Mouse (Mus musculus) CD4-positive, CD25-positive, alpha-beta regulatory T cell, adult 2 months (primary cell): ENCODE results near the gene Mrpl23.

Experiments
- DNase-seq: peaks from one replicate; pipeline ENCODE4 v3.0.0-alpha.2; 2012; ENCODE audit warnings: low read depth, low spot score

Mrpl23 gene

GRCm38 (mm10) chr7:142551691-142552090 is 19.2 kb downstream of the Mrpl23 start:
- DNase-seq: no peak

GRCm38 (mm10) chr7:142552591-142553416 is 20.3 kb downstream of the Mrpl23 start:
- DNase-seq: no peak

- no peak for DNase-seq
These were observed 21.2 kb downstream of the Mrpl23 start for GRCm38 (mm10) chr7:142553417-142554335.

GRCm38 (mm10) chr7:142554625-142555024 is 22.1 kb downstream of the Mrpl23 start:
- no peak for DNase-seq

- no peak for DNase-seq
These were observed 23.0 kb downstream of the Mrpl23 start for GRCm38 (mm10) chr7:142555366-142556088.

- DNase-seq: no peak
These were observed 23.6 kb downstream of the Mrpl23 start for GRCm38 (mm10) chr7:142556089-142556476.

GRCm38 (mm10) chr7:142557696-142558095 is 25.2 kb downstream of the Mrpl23 start:
- DNase-seq: no peak

GRCm38 (mm10) chr7:142558511-142559146 is 26.1 kb downstream of the Mrpl23 start:
- DNase-seq: no peak

- DNase-seq: no peak
These were observed 27.2 kb downstream of the Mrpl23 start for GRCm38 (mm10) chr7:142559651-142560175.

- no peak for DNase-seq
These were observed 28.7 kb downstream of the Mrpl23 start for GRCm38 (mm10) chr7:142560942-142561855.

GRCm38 (mm10) chr7:142561856-142562404 is 29.4 kb downstream of the Mrpl23 start:
- DNase-seq: no peak

- DNase-seq: no peak
These were observed 30.7 kb downstream of the Mrpl23 start for GRCm38 (mm10) chr7:142563168-142563567.

- DNase-seq: no peak
These were observed 32.6 kb downstream of the Mrpl23 start for GRCm38 (mm10) chr7:142564955-142565643.

- no peak for DNase-seq
These were observed 34.0 kb downstream of the Mrpl23 start for GRCm38 (mm10) chr7:142566512-142566911.

- no peak for DNase-seq
These were observed 36.5 kb downstream of the Mrpl23 start for GRCm38 (mm10) chr7:142568985-142569384.

GRCm38 (mm10) chr7:142570565-142570964 is 38.1 kb downstream of the Mrpl23 start:
- no peak for DNase-seq

GRCm38 (mm10) chr7:142571458-142572220 is 39.2 kb downstream of the Mrpl23 start:
- DNase-seq: no peak

- no peak for DNase-seq
These were observed 39.9 kb downstream of the Mrpl23 start for GRCm38 (mm10) chr7:142572343-142572742.
